Mouse (Mus musculus) NIH3T3 (cell line): ENCODE measurements around the gene Elk3.

Source experiments
- DNase-seq: peaks from one replicate; pipeline ENCODE4 v3.0.0-alpha.2; 2012; ENCODE audit warnings: low read depth

Elk3 gene

GRCm38 (mm10) chr10:93331543-93331942 is 20.6 kb upstream of the Elk3 start:
- no peak for DNase-seq

- DNase-seq: no peak
These were observed 17.4 kb upstream of the Elk3 start for GRCm38 (mm10) chr10:93328321-93328720.

- DNase-seq: no peak
These were observed 16.3 kb upstream of the Elk3 start for GRCm38 (mm10) chr10:93327187-93327586.

GRCm38 (mm10) chr10:93326741-93327100 is 15.8 kb upstream of the Elk3 start:
- no peak for DNase-seq

- DNase-seq: peak; percentile 73
These were observed 15.1 kb upstream of the Elk3 start for GRCm38 (mm10) chr10:93325804-93326740.

GRCm38 (mm10) chr10:93325369-93325768 is 14.4 kb upstream of the Elk3 start:
- DNase-seq: no peak

- no peak for DNase-seq
These were observed 13.5 kb upstream of the Elk3 start for GRCm38 (mm10) chr10:93324438-93324837.

GRCm38 (mm10) chr10:93323659-93324058 is 12.7 kb upstream of the Elk3 start:
- DNase-seq: no peak

- peak; percentile 25 for DNase-seq
These were observed 10.8 kb upstream of the Elk3 start for GRCm38 (mm10) chr10:93321763-93322162.

- DNase-seq: no peak
These were observed 9.2 kb upstream of the Elk3 start for GRCm38 (mm10) chr10:93320148-93320547.

- DNase-seq: no peak
These were observed 8.7 kb upstream of the Elk3 start for GRCm38 (mm10) chr10:93319526-93320063.

GRCm38 (mm10) chr10:93316909-93317308 is 6.0 kb upstream of the Elk3 start:
- no peak for DNase-seq

GRCm38 (mm10) chr10:93311576-93311975 is 641 bp upstream of the Elk3 start:
- DNase-seq: no peak

- peak; percentile 52 for DNase-seq
These were observed 857 bp downstream of the Elk3 start for GRCm38 (mm10) chr10:93309934-93310621.

GRCm38 (mm10) chr10:93309131-93309933 is 1.6 kb downstream of the Elk3 start:
- peak; percentile 79 for DNase-seq

GRCm38 (mm10) chr10:93306367-93306766 is 4.6 kb downstream of the Elk3 start:
- peak; percentile 35 for DNase-seq

- peak; percentile 72 for DNase-seq
These were observed 5.0 kb downstream of the Elk3 start for GRCm38 (mm10) chr10:93305946-93306345.

GRCm38 (mm10) chr10:93303231-93303630 is 7.7 kb downstream of the Elk3 start:
- no peak for DNase-seq

- DNase-seq: no peak
These were observed 9.1 kb downstream of the Elk3 start for GRCm38 (mm10) chr10:93301831-93302230.

- DNase-seq: no peak
These were observed 12.7 kb downstream of the Elk3 start for GRCm38 (mm10) chr10:93298208-93298607.

GRCm38 (mm10) chr10:93297774-93298173 is 13.2 kb downstream of the Elk3 start:
- no peak for DNase-seq
